Mouse (Mus musculus) cerebral cortex, adult 2 months (tissue): Measurements from ENCODE around the gene Lyrm4.

Experiments
- WGBS: fragments of 180-500 bp; shearing (Covaris S2); methylation state at CpG from one replicate; pipeline ENCODE4 v1.1.7; 2018; 5-methylcytosine and 5-hydroxymethylcytosine counted together

Lyrm4 gene

DNA sequence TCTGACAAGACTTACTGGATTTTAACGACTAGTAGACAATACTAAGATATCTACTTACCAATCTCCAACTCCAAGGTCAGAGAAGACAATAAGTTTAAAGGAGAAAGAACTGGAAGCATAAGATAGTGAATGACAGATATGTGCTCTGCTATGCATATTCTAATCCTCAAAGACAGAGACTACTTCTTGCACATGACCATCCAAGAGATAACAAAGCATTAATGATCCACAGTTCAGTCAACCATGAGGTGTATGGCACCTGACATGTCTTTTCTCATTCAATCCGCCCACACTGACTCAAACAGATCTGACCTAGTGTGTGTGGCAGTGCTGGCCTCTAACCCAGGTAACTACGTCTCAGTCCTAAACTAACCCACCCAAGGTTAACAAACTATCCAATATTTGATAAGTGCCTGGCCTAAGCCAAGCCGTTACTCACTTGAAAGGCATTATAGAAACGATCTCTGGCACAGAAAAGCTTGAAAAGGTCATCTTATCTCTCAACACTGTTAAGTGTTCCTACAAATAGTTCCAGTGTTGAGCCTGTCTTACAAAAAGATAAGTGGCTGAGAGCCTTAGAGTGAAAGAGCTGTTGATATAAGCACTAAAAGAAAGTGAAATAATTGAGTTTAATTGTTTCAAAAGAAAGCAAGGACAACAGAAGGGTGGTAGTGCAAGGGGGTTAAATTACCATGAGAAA, 20.5 kb downstream of the Lyrm4 start:
- 86% methylated on average over 5 of the region's 5 CpGs for WGBS

DNA sequence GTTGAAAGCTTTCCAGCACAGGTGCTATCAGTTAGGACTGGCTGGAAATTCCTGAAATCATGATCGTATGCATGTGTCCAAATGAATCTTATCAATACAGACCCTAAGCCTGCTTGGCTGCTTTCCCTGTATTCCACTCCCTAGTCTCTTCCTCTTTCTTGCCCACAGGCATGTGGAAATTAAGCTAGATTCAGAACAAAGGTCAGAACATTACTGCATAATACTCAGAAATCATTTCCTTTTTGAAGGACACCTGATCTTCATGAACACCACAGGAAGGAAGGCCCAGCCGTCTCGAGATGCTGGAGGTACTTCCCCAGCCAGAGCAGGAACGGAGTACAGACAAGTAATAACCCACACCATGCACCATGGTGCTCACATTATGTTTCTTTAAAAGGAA, 29.2 kb downstream of the Lyrm4 start:
- 82% methylated on average over 4 of the region's 4 CpGs for WGBS

- WGBS = 95% methylated on average over 2 of the region's 2 CpGs
These were observed 29.9 kb downstream of the Lyrm4 start for GRCm38 (mm10) chr13:36087427-36087826.

DNA sequence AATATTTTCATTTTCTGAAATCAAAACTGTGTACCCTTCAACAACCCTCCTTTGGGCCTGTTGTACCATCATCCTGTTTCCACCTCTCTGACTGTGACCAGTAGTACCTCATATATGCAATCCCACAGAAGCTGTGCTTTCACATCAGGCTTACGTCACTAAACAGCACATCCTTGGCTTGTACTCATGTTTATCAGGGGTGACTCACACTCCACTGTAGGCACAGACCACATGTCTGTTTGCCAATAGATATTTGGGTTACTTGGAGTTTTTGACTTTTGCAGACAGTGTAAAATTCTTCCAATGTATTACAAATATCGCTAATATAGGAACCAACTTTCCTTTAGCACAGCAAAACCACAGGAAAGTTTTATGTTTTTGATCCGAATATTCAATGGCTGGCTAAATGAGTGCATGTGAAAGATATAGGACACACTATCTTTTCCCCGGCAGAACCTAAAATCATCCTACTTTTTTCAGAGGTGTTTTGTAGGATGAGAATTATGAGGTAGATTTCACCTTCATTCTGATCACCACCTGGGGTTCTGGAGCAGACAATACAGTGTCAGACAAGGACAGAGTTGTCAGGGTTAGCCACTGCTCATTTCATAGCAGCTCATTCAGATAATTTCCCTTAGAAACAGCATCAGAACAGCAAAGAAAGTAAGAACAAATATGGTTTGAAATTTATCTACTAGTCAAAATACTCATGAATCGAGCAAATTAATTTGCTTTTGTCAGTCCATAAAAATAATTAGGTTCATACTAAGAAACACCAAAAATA, 30.5 kb downstream of the Lyrm4 start:
- 77% methylated on average over 5 of the region's 5 CpGs for WGBS

- WGBS = 41% methylated on average over 3 of the region's 3 CpGs
These were observed 31.4 kb downstream of the Lyrm4 start for GRCm38 (mm10) chr13:36085971-36086370.

DNA sequence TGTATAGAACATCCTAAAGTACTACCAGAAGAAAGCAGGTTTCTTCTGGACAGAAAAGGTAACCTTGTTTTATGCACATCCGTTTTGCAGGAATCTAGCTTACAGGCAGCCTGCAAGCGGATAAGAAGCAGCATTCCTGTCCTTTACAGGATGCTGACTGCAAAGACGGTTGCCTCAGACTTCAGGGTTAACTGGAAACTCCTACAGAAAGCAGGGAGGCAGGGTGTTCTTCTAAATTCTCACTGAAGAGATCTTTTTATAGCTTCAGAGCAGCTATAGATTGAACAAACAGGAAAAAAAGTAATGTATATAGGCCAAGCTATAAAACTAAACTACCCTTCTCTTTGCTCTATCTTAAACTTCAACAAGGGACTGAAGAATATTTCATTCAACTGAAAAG, 32.6 kb downstream of the Lyrm4 start:
- WGBS = 62% methylated on average over 3 of the region's 3 CpGs

- WGBS = 94% methylated on average over 3 of the region's 3 CpGs
These were observed 35.7 kb downstream of the Lyrm4 start for GRCm38 (mm10) chr13:36081591-36081990.

DNA sequence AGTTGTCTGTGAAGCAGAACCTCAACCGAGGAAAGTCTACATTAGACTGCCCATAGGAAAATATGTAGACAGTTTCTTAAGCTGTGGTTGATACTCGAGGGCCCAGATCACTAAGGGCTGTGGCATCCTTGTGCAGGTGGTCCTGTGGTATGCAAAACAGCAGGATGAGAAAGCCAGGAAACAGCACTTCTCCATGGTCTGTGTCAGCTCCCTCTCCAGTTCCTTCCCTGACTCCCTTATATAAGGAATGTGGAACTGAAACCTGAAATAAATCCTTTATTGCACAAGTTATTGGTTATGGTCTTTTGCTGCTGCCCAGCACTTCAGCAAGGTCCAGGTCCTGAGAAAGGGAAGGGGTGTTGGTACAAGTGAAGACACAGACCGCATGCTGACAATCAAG, 42.8 kb downstream of the Lyrm4 start:
- 82% methylated on average over 3 of the region's 3 CpGs for WGBS

DNA sequence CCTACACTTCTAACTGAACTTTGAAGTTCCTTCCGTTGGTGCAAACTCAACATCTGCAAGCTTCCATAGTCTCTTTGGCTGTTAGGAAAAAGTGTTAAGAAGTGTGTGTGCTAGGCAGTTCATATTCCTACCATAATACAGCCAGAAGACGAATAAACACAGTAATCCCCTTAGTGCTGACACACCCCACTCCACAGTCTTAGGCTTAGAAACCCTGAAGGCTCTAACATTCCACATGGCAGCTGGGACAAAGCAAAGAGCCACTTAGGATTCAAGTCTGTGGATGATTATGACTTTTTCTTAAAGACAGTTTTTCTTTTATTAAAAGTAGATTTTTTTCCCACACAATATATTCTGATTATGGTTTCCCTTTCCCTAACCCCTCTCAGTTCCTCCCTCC, 50.6 kb downstream of the Lyrm4 start:
- WGBS = 74% methylated on average over 2 of the region's 2 CpGs

- WGBS = 84% methylated on average over 2 of the region's 2 CpGs
These were observed 59.8 kb downstream of the Lyrm4 start for GRCm38 (mm10) chr13:36057489-36057888.

DNA sequence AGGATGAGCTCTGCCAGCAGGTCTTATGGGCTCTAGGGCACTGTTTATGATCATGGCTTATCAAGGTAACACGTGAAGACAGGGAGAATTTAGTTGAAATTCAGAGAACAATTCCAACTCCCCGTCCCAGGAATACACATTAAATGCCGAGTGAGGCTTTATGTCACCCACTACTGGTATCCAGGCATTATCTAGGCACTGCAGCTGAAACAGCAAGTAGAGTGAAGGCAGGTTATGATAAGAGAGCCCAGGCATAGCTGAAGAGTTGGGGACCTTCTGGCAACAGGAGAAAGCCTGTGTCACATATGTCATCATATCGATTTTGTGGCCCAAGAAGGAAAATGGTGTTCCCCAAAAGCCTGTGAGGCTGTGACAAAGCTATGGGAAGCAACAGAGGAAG, 60.4 kb downstream of the Lyrm4 start:
- 92% methylated on average over 4 of the region's 4 CpGs for WGBS

DNA sequence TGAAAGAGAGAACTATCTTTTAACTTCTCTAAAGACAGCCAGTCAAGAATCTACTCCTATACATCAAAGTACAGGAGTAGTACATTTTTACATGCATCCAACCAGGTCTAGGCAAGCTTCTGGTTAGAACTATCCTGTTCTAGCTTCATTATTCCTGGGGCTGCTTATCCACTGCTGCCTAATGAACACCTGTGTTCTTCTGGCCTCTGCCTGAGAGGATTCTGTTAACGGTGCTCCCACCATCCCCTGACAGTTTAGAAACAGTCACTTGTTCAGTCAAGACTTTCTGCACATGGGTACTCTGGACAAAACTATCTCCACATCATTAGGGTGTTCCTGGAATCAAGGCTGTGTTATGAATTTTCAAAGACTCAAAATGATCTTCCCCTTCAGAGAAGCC, 60.8 kb downstream of the Lyrm4 start:
- 90% methylated on average over 1 of the region's 1 CpGs for WGBS

- WGBS = 94% methylated on average over 4 of the region's 4 CpGs
These were observed 81.8 kb downstream of the Lyrm4 start for GRCm38 (mm10) chr13:36035528-36035927.

- WGBS = 85% methylated on average over 9 of the region's 9 CpGs
These were observed 85.4 kb downstream of the Lyrm4 start for GRCm38 (mm10) chr13:36031959-36032358.

- 30% methylated on average over 10 of the region's 10 CpGs for WGBS
These were observed 97.7 kb downstream of the Lyrm4 start for GRCm38 (mm10) chr13:36019309-36020274.

DNA sequence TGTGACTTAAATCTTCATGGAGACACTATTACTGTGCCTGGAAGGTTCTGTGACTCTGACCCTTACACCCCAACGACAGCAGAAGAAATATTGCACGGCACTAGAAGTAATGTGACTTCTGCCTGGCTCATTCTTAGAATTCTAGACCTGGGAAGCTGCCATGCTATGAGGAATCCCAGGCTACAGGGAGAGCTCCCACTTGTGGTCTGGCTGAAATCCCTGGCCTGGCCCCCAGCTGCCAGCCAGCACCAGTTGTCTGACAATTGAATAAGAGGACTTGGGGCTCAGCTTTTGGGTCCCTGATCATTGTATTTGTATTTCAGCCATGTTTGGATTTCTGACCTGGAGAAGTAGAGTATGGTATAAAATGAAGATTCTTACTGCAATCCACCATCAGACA, 99.3 kb downstream of the Lyrm4 start:
- 46% methylated on average over 2 of the region's 2 CpGs for WGBS

- WGBS = 82% methylated on average over 3 of the region's 3 CpGs
These were observed 101.7 kb downstream of the Lyrm4 start for GRCm38 (mm10) chr13:36015636-36016035.

- 49% methylated on average over 2 of the region's 2 CpGs for WGBS
These were observed 107.3 kb downstream of the Lyrm4 start for GRCm38 (mm10) chr13:36009981-36010380.

DNA sequence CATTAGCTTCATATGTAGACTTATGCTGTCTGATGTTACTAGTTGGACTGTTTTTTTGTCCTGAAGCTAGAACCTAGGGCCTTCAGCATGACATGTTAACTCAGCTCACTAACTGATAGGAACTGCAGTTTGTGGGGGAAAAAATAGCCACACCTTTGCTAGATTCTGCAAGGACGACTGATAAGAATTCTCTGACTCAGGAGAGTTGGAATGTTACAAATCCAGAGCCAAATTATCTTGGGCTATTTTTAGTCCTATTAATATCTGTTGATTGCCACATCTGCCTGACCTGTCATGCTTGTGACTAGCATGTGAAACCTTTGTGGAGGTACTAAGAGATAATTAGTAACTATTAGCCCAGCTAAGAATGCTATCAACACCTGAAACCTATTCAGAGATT, 116.5 kb downstream of the Lyrm4 start:
- WGBS = 80% methylated on average over 1 of the region's 1 CpGs

DNA sequence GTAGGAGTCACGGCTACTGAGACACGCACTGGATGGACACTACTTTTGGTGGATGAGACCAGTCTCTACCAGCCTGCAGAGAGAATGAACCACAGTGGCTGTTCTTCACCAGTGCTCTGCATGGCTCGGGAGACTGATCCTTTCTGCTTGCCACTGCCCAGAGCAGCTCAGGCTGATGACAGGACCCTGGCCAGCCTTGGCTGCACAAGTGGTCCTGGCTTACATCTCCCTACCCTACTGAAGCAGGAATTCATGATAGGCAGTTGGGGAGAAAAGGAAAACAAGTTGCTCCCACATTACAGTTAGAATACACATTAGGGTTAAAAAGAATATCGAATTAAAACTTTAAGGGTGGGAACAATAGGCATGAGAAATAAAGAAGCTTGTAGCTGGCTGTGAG, 119.7 kb downstream of the Lyrm4 start:
- WGBS = 88% methylated on average over 4 of the region's 4 CpGs

DNA sequence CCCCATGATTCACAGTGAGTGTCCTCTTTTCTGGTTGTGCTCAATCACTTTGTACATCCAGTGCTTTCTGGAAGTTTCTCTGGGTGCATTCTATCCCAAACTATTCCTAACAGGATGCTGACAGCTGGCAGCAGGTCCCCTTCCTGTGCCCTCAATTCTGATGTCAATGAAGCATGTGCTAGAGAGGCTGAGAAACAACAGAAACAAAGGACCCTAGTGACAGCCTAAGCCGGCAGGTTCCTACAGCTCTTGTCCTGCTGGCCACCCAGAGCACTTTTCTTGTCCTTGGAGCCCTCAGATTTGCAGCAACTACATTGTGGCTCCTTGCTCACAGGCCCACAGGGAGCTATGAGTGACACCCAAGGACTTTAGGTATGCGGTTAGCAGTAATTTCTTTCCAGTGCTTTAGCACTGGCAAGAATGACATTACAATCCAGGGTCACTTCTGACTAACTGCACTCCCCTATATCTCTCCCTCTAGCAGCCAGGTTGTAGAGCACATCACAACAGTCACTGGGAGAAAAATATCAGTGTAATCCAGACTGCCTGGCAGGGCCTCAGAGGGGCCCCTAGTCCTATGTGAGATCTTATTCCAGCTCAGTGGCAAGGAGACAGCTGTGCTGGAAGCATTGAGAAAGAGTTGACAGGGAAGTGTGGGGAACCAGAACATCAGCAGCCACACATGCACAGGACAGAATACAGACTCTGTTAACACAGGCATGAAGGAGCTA, 121.5 kb downstream of the Lyrm4 start:
- 68% methylated on average over 2 of the region's 2 CpGs for WGBS
